Mouse (Mus musculus) right cerebral cortex, adult 18-20 months (tissue): ENCODE data around the gene Dip2c.

Experiments
- DNase-seq: peaks from one replicate; pipeline ENCODE4 v3.0.0; 2022; ENCODE audit warnings: mixed read lengths

The Dip2c gene

DNA sequence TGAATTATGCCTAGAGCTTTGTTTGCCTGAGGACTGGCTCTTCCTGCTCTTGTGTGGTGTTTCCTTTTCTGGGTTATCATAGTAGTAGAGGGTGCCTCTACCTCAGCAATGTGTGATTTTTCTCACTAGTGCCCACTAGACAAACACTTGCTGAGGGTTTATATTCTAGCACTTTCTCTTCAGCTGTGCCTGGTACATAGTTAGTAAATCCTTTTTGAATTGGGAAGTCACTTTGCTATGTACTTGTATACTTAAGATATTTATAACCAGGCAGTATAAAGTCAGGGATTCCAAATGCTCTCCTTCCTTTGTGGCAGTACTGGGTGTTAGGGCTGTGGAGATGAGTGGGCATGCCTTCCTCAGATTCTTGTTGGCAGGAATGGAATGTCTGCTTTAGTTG lies 56.9 kb downstream of the Dip2c start:
- DNase-seq, result no peak

GRCm38 (mm10) chr13:9340293-9340692 lies 64.0 kb downstream of the Dip2c start:
- no peak for DNase-seq

DNA sequence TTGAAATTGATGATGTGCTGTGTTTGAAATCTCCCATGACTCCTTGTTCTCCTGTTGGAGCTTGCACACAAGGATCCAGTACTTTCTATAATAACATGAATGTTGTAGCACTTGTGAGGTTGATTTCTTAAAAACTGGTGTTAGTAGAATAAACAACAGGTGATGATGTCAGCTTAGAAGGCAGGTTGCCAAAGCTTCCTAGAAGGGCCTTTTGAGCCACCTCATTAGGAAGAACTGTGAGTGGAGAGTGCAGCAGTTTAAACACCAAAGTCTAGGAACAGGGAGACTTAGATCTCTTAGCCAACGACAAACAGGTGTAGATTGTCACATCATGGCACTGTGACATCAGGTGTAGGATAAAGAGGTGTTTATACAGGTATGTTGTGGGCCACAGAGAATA lies 66.4 kb downstream of the Dip2c start:
- DNase-seq, result no peak

- DNase-seq, result no peak
Measured at GRCm38 (mm10) chr13:9347448-9347847, 71.1 kb downstream of the Dip2c start.

GRCm38 (mm10) chr13:9350670-9351069 lies 74.3 kb downstream of the Dip2c start:
- peak; percentile 64 for DNase-seq

DNA sequence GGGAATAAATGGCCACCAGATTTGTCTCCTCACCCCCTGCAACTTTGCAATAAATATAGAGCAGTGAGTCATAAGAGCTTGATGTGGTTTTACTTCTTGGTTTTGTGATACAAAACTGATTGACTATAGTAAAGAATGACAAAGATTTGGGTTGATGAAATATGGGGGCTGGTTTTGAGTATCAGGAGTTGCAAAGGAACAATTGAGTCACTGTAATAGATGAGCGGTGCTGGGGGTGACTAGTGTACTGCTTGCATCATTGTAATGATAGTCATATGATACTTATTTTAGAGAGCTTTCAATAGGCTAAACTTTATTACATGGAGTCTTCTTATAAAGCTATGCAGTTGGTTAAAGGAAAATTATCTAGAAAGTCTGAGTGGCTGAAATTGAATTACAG lies 77.6 kb downstream of the Dip2c start:
- no peak for DNase-seq

GRCm38 (mm10) chr13:9355331-9355730 lies 79.0 kb downstream of the Dip2c start:
- DNase-seq, result no peak

DNA sequence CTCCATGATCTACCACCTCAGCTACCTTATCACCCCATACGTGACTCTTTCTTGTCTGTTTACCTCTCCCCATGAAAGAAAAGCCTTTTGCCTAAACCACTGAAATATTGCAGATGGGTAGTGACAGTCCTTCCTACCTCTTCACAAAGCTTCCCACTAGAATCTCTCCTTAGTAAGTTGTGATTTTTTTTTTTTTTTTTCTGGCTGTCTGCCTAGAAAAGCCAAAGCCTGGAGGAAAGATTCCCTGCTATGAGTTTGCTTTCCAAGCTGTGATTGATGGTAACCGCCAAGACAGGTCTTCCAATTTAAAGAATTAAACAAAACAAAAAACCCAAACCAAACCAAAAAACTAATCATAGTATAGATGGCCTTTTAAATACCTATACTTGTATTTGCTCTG lies 85.1 kb downstream of the Dip2c start:
- no peak for DNase-seq

DNA sequence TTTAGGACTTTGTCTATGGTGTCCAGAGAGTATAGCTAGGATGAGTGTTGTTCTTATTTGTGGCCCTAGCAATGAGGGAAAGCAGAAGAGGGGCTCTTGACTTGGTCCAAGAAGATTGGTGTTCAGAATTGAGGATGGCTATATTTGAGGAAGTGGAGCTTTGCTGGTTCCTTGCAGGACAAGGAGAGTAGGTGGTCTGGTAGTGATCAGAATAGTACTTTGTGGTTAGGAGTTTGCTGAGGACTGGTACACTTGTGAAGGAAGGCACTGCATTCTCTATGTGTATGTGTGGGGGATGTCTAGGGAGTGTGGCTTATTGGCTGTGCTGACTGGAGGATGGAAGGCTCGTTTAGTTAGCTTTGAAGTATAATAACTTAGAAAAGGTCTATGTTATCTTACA lies 95.1 kb downstream of the Dip2c start:
- DNase-seq, result no peak

GRCm38 (mm10) chr13:9377130-9377529 lies 100.8 kb downstream of the Dip2c start:
- DNase-seq, result no peak

GRCm38 (mm10) chr13:9380740-9381410 lies 104.5 kb downstream of the Dip2c start:
- DNase-seq, result no peak

GRCm38 (mm10) chr13:9388017-9388416 lies 111.7 kb downstream of the Dip2c start:
- no peak for DNase-seq

DNA sequence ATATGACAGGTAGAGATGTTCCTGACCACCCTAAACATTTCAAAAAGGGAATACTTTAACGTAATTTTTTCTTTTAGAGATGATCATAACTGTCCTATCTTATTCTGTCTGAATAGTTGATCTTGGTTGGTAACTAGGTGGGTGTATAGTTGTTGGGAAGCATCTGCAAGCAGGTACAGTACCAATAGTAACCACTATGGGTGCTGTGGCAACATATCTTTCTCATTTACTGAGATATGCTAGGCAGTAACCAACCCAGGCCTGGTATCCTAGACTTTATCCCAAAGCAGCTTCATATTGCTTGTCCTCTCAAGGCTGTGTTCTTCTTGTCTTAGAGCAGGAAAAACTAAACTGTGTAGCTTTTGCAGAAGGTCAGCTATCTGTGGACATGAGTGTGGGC lies 113.0 kb downstream of the Dip2c start:
- DNase-seq, result no peak

GRCm38 (mm10) chr13:9390204-9390804 lies 114.0 kb downstream of the Dip2c start:
- DNase-seq, result no peak

- no peak for DNase-seq
Measured at GRCm38 (mm10) chr13:9393470-9393869, 117.1 kb downstream of the Dip2c start.

- DNase-seq, result no peak
Measured at GRCm38 (mm10) chr13:9395286-9395685, 119.0 kb downstream of the Dip2c start.

DNA sequence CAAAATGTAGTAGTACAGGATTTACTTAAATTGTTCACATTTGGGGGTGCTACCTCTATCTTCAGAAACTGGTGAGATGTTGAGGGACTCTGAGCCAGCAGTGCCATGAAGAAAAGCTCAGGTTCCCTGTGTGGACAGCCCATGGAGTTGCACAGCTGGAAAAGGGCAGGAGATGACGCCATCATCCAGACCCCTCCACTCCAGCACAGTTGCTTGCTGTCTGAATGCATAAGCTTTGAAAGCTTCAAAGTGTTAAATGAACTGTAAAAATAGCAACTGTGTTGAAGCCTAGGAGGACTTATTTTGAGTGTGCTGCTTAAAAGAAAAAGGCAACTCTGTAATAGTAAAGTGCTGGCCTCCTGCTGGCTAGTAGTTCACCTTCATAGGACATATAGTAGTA lies 122.5 kb downstream of the Dip2c start:
- no peak for DNase-seq

DNA sequence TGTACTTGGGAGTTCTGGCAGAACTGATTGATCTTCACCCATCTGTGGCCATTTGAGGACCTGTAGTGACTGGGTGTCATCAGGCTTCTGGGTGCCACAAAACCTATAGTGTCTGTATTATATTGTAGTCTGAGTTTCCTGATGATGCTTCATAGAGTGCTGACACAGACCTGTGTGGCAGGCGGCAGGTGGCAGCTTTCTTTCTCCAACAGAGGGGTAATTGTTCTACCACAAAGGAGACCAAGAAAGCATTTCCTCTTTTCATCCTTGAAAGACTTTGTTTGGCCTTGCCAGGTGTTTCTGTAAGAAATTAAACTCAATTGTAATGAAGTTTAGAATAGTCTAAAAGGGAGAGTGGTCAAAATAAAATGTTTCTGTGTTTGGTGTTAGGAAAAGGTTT lies 129.1 kb downstream of the Dip2c start:
- no peak for DNase-seq

DNA sequence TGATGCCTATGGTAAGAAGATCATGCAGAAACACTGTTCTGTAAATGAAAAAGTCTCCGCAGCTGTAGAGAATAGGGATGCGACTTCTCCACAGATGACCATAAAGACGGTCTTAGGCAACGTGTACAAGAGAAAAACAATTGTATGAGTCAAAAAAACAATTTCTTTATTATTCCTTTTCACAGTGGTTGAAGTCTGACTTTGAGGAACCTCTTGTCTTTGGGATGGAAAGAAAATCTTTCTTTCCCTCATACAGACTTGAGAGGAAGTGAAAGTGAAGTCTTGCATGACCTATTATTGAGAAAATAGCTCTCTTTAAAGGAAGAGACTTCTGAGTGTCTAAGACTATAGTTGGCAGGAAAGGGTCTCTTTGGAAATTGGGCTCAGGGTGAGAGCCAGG lies 132.7 kb downstream of the Dip2c start:
- no peak for DNase-seq

GRCm38 (mm10) chr13:9418441-9418840 lies 142.1 kb downstream of the Dip2c start:
- DNase-seq, result peak; percentile 18

- DNase-seq, result no peak
Measured at GRCm38 (mm10) chr13:9419213-9419612, 142.9 kb downstream of the Dip2c start.

DNA sequence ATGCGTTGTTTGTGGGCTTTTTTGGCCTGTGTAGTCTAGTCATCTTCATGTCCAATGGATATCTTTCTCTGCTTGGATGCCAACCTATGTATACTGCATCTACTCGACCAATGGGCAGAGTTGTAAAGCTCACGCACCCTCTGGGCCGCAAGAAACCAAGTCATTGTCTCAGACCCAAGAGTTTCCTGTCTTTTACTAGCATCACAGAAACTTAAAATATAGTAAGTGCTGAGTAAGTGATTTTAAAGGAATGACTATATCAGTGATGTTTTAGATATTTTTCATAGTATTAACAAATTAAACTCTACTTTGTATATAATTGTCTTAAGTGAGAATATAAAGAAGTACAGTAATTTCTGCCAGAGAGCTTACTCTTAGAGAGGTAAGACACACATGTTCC lies 145.6 kb downstream of the Dip2c start:
- DNase-seq, result no peak

- DNase-seq, result no peak
Measured at GRCm38 (mm10) chr13:9422876-9423275, 146.5 kb downstream of the Dip2c start.

- DNase-seq, result no peak
Measured at GRCm38 (mm10) chr13:9424434-9424833, 148.1 kb downstream of the Dip2c start.

DNA sequence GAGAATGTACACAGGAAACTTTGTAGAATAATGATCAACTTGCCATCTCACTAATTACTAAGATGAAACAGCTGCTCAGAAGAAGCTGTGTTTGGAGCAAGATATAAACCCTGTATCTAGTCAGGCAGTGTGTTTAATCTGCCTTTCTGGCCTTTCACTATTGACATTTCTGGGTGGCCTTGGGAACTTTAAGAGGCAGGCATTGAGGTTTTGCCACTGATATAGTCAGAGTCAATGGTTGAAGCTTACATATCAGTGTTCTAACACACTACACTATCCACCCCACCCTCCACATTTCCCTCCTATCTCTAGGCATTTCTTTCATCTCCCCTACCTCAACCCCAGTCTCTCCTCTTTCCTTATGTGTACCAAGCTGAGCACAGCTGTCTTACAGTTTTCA lies 149.9 kb downstream of the Dip2c start:
- no peak for DNase-seq
